Mouse (Mus musculus) limb, embryonic 11.5 days (tissue): ENCODE data around the gene Dock4. TPM values are rescaled to one million over a fixed set of nuclear protein-coding genes. Genes with fewer than 3 reads are reported as not detected.

Source experiments
- ATAC-seq: fragments of 200-750 bp; cut with Nextera tagmentation; 2 replicates; pipeline ENCODE4 v1.8.0; 2017; ENCODE audit warnings: low read depth; ENCODE audit not compliant: insufficient number of reproducible peaks, low FRiP score, low TSS enrichment
- DNase-seq: peaks from one replicate; pipeline ENCODE4 v3.0.0-alpha.2; 2015; ENCODE audit warnings: low spot score
- H3K27ac ChIP-seq: fragments of 300-500 bp; sonication (generic); replicated peaks from 2 replicates; pipeline ENCODE4 v1.5.1; 2014; ENCODE audit warnings: low read depth, mild to moderate bottlenecking, low read length
- H3K27me3 ChIP-seq: fragments of 300-500 bp; sonication (generic); 2 replicates; pipeline ENCODE4 v1.6.1; 2014; ENCODE audit warnings: mild to moderate bottlenecking, low read length, mixed read lengths; ENCODE audit not compliant: control insufficient read depth, insufficient read depth
- H3K36me3 ChIP-seq: fragments of 300-500 bp; sonication (generic); 2 replicates; pipeline ENCODE4 v1.6.1; 2014; ENCODE audit warnings: mild to moderate bottlenecking, low read length, moderate library complexity, mixed read lengths; ENCODE audit not compliant: control insufficient read depth, insufficient read depth
- H3K4me1 ChIP-seq: fragments of 300-500 bp; sonication (generic); 2 replicates; pipeline ENCODE4 v1.6.1; 2014; ENCODE audit warnings: low read length, mixed read lengths; ENCODE audit not compliant: control insufficient read depth, insufficient read depth
- H3K4me2 ChIP-seq: fragments of 300-500 bp; sonication (generic); 2 replicates; pipeline ENCODE4 v1.6.1; 2014; ENCODE audit warnings: low read depth, mild to moderate bottlenecking, moderate library complexity; ENCODE audit not compliant: severe bottlenecking
- H3K4me3 ChIP-seq: fragments of 300-500 bp; sonication (generic); 2 replicates; pipeline ENCODE4 v1.5.1; 2014; ENCODE audit warnings: low read depth, low read length
- H3K9ac ChIP-seq: fragments of 300-500 bp; sonication (generic); 2 replicates; pipeline ENCODE4 v1.6.1; 2014; ENCODE audit warnings: mild to moderate bottlenecking, low read length
- H3K9me3 ChIP-seq: fragments of 300-500 bp; sonication (generic); 2 replicates; pipeline ENCODE4 v1.6.1; 2016; ENCODE audit warnings: low read length; ENCODE audit not compliant: control insufficient read depth
- WGBS: fragments of 180-500 bp; shearing (Covaris S2); extraction: QIAGEN DNeasy Blood & Tissue Kit; methylation state at CpG from one replicate; pipeline ENCODE4 v1.1.7; 2014; 5-methylcytosine and 5-hydroxymethylcytosine counted together
- polyA plus RNA-seq: library from polyadenylated mRNA; unstranded; fragments of >200 nt; fragmentation: Nextera tagmentation; extraction: Ambion mirVana; gene quantifications from 2 replicates; pipeline ENCODE4 v1.2.1, GENCODE M21; 2014

The Dock4 gene
- polyA plus RNA-seq, 1 experiment from 2014 or later = 13.5 TPM

GRCm38 (mm10) chr12:40497806-40498205, 52.1 kb downstream of the Dock4 start:
- Histone ChIP-seq H3K9ac (no peak overlapping the region), H3K4me3 (no peak overlapping the region), H3K4me2 (no peak overlapping the region), H3K4me1 (peaks cover 6% of the 10 kb centered on the region; the same call in 1 of the 2 replicates), H3K36me3 (no peaks in the 10 kb centered on the region), H3K27me3 (no peaks in the 10 kb centered on the region), H3K27ac (no peak overlapping the region), H3K9me3 (no peaks in the 10 kb centered on the region)
- WGBS = 54% methylated on average over 5 of the region's 5 CpGs
- DNase-seq = no peak
- no peak for ATAC-seq

DNA sequence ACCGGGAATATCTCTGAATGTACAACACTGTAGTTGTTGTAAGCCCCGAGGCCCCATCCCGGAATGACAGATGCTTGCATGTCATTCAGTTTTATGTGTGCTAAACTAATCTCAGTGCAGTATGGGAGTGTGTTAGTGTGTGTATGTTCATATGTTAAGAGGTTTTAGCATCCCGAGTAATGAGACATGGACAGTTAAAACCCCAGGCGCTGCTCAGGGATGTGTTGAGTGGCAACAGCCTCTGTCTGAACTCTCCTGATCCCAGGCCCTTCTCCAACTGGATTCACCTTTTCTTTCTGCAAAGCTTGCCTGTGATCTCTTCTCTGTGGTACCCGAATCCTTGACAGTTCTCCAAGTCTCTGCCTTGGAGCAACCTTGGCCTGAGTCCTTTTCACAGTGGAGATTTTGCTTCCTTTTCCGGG, 52.5 kb downstream of the Dock4 start:
- Histone ChIP-seq H3K36me3 (no peaks in the 10 kb centered on the region), H3K9ac (no peak overlapping the region), H3K4me3 (no peak overlapping the region), H3K27me3 (no peaks in the 10 kb centered on the region), H3K4me2 (no peak overlapping the region), H3K4me1 (peaks cover 6% of the 10 kb centered on the region; the same call in 1 of the 2 replicates), H3K9me3 (no peaks in the 10 kb centered on the region), H3K27ac (no peak overlapping the region)
- no peak for DNase-seq
- WGBS = 80% methylated on average over 7 of the region's 7 CpGs
- no peak for ATAC-seq

- Histone ChIP-seq H3K4me2 (no peak overlapping the region), H3K4me1 (peaks cover 6% of the 10 kb centered on the region; the same call in 1 of the 2 replicates), H3K36me3 (no peaks in the 10 kb centered on the region), H3K27me3 (no peaks in the 10 kb centered on the region), H3K27ac (no peak overlapping the region), H3K4me3 (no peak overlapping the region), H3K9me3 (no peaks in the 10 kb centered on the region), H3K9ac (no peak overlapping the region)
- DNase-seq = no peak
- 58% methylated on average over 15 of the region's 15 CpGs for WGBS
- ATAC-seq = no peak
Observed at GRCm38 (mm10) chr12:40498928-40499626, 53.3 kb downstream of the Dock4 start.

DNA sequence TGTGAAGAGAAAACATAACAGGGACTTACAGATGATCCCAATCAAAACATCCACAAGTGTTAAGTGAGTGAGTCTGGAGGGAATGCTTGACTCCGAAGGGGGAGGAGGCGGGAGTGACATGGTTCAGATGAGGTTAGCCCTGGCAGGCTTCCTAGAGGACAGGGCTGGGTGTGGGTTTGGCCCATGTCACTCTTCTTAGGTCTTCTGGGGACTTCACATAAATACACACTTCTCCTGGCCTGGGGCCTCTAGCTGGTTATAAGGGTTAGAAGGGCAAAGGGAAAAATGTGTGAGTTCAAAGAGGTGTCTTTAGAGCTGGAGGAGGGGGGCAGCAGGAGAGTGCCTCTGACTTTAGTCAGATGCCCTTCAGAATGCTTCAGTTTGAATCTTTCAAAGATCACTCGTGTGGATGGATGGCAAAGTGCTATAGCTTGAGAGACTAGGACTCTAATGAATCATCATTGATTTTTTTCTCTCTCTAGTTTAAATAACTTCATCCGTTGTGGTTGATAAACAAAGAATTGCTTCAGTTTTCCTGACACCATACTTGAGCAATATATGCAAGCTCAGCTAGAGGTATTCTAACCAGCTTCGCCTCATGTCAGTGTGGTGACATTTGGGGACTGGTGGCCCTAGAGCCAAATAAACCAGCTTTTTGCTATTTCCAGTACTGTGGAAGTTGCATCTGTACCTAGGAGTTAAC, 54.0 kb downstream of the Dock4 start:
- DNase-seq (no peak), ATAC-seq (no peak)
- peaks cover 6% of the 10 kb centered on the region; the same call in 1 of the 2 replicates for H3K4me1 ChIP-seq
- H3K9ac ChIP-seq = no peak overlapping the region
- no peak overlapping the region for H3K4me2 ChIP-seq
- H3K4me3 ChIP-seq = no peak overlapping the region
- no peaks in the 10 kb centered on the region for H3K36me3 ChIP-seq
- 34% methylated on average over 5 of the region's 5 CpGs for WGBS
- no peaks in the 10 kb centered on the region for H3K27me3 ChIP-seq
- no peak overlapping the region for H3K27ac ChIP-seq
- no peaks in the 10 kb centered on the region for H3K9me3 ChIP-seq

GRCm38 (mm10) chr12:40501141-40501540, 55.4 kb downstream of the Dock4 start:
- ATAC-seq (no peak), DNase-seq (no peak)
- peaks cover 6% of the 10 kb centered on the region; the same call in 1 of the 2 replicates for H3K4me1 ChIP-seq
- no peak overlapping the region for H3K9ac ChIP-seq
- H3K36me3 ChIP-seq = no peaks in the 10 kb centered on the region
- H3K4me2 ChIP-seq = no peak overlapping the region
- no peak overlapping the region for H3K4me3 ChIP-seq
- WGBS = 70% methylated on average over 1 of the region's 1 CpGs
- H3K27ac ChIP-seq = no peak overlapping the region
- no peaks in the 10 kb centered on the region for H3K27me3 ChIP-seq
- H3K9me3 ChIP-seq = no peaks in the 10 kb centered on the region

DNA sequence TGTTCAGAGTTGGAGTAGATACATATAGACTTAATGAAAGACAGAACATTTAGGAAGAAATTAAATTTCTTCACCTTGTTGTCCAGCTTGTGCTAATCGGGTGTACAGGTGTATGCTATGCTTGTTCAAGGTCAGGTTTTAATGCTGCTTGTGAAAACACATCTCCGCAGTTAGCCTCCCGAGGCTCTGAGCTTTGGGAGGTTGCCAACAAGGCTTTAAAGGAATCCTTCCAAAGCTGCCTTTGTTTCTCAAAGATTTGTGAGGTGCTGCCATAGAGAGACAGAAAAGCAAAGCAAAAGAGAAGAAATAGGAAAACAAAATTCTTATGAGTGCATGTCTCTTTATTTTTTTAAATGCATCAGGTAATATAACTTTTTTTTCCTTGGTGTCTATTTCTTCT, 57.8 kb downstream of the Dock4 start:
- H3K27me3 ChIP-seq = no peaks in the 10 kb centered on the region
- no peak overlapping the region for H3K9ac ChIP-seq
- H3K4me3 ChIP-seq = no peak overlapping the region
- H3K9me3 ChIP-seq = no peaks in the 10 kb centered on the region
- 79% methylated on average over 3 of the region's 3 CpGs for WGBS
- DNase-seq = no peak
- H3K4me2 ChIP-seq = no peak overlapping the region
- ATAC-seq = no peak
- no peak overlapping the region for H3K27ac ChIP-seq
- peaks cover 6% of the 10 kb centered on the region; the same call in 1 of the 2 replicates for H3K4me1 ChIP-seq
- no peaks in the 10 kb centered on the region for H3K36me3 ChIP-seq

- Histone ChIP-seq H3K27ac (no peak overlapping the region), H3K4me1 (peaks cover 1% of the 10 kb centered on the region; the same call in 1 of the 2 replicates), H3K4me2 (no peak overlapping the region), H3K4me3 (no peak overlapping the region), H3K27me3 (no peaks in the 10 kb centered on the region), H3K9me3 (no peaks in the 10 kb centered on the region), H3K9ac (no peak overlapping the region), H3K36me3 (no peaks in the 10 kb centered on the region)
- no peak for DNase-seq
- ATAC-seq = no peak
- 94% methylated on average over 3 of the region's 3 CpGs for WGBS
Observed at GRCm38 (mm10) chr12:40504687-40505086, 58.9 kb downstream of the Dock4 start.

DNA sequence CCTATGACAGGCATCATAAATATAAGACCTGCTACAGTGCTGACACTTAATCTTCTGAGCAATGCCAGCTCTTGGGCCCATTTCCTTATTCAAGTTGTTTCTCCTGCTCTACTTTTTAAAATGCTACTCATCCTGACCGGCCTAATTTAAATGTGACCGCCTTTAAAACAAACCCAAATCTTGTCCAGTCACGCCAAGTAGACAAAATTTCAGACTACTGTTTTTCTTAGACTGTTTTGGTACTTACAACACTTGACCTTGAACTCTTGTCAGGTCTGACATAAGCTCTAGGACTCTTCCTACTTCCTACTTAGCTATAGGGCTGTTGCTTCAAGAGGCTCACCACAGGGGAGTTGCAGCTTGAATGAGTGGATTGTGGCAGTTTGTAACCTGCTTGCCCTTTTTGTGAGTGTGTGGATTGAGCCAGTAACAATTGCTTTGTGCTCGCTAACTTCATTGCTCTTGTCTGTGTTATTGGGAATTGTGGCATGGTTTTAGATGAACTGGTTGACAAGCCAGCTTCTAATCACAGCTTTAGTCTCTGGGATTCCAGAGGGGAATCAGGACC, 62.2 kb downstream of the Dock4 start:
- no peaks in the 10 kb centered on the region for H3K27me3 ChIP-seq

More for the DNA sequence above, 62.2 kb downstream of the Dock4 start:
- no peak overlapping the region for H3K9ac ChIP-seq
- no peak overlapping the region for H3K27ac ChIP-seq
- H3K36me3 ChIP-seq = no peaks in the 10 kb centered on the region
- no peak overlapping the region for H3K4me2 ChIP-seq
- no peaks in the 10 kb centered on the region for H3K9me3 ChIP-seq
- DNase-seq (no peak), ATAC-seq (no peak)
- no peak overlapping the region for H3K4me3 ChIP-seq
- H3K4me1 ChIP-seq = 0 out of 2 replicates have a peak, but pooled peaks cover under 1% of the 10 kb centered on the region
- WGBS = 83% methylated on average over 4 of the region's 4 CpGs
